Mouse (Mus musculus) heart, postnatal 36 days (tissue): ENCODE data around the gene Wdr89. TPM values are rescaled to one million over a fixed set of nuclear protein-coding genes. Genes with fewer than 3 reads are reported as not detected.

ENCODE experiments used
- DNase-seq, 2 experiments: peaks; one replicate each; pipeline ENCODE4 v3.0.0; 2021 to 2022
- intact Hi-C: fragments of 180-260 bp; cut with DNase I; formaldehyde crosslinking; loops from one replicate; pipeline ENCODE4 v1.15.1; 2025
- total RNA-seq, 2 experiments: library from RNA; stranded (reverse); gene quantifications; 2 replicates each; pipeline ENCODE4 v1.2.3; 2021

Gene Wdr89
- total RNA-seq, 2 experiments from 2014 or later: 2.4 to 2.9 TPM

DNA sequence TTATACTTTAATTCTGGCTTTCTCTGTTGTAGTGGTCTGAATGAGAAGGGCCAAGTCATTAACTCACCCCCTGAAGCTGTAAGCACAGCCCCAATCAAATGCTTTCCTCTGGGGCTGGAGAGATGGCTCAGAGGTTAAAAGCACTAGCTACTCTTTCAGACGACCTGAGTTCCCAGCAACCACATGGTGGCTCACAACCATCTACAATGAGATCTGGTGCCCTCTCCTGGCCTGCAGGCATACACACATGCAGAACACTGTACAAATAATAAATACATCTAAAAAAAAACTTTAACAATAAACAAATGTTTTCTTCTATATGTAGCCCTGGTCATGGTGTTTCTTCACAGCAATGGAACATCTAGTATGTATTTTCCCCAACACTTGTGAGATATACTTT lies 39.7 kb downstream of the Wdr89 start:
- no peak for DNase-seq
- intact Hi-C loops: no loop called here

DNA sequence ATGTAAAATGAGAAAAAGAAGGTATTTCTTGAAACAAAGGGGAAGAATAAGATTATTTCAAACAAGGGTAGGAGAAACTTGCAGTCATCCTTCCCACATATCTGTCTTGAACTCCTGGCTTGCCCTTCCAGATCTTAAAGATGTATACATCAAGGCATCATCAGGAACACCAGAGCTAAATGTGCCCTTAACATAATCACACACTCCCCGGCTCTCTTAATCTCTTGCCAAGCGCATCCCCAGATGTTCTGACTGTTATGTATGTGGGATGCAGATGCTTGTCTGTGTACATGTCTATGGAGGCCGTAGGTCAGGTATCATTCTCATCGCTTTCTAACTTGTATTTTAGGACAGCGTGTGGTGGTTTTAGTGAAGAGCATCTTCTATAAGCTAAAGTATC lies 46.0 kb downstream of the Wdr89 start:
- no peak for DNase-seq
- intact Hi-C loops: no loop called here

GRCm38 (mm10) chr12:75622835-75623234 lies 46.5 kb downstream of the Wdr89 start:
- intact Hi-C loops: no loop called here
- DNase-seq: no peak

DNA sequence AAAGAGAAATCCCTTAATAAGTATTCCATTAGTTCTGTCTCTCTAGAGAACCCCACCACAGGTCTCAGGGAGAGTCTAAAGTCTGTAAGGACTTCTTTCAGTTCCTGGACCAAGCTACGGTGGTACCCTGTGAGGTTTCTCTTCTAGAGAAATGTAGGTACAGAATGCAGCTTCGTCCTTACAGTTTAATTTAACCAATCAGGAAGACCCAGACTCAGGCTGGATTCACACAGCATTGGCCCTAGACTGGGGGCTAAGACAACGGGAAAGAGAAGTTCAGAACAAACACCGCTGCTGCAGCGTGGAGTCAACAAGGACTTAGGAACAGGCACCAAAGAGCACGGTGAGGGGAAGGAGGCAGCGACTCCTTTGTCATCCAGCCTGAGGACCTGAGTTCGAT lies 52.5 kb downstream of the Wdr89 start:
- DNase-seq: no peak
- intact Hi-C loops: no loop called here

GRCm38 (mm10) chr12:75616158-75616791 lies 53.1 kb downstream of the Wdr89 start:
- peak; percentile 15 to 38 for DNase-seq
- intact Hi-C loops: no loop called here

- intact Hi-C loops: no loop called here
Observed at GRCm38 (mm10) chr12:75615556-75615955, 53.8 kb downstream of the Wdr89 start.

GRCm38 (mm10) chr12:75612711-75613110 lies 56.6 kb downstream of the Wdr89 start:
- no peak for DNase-seq
- intact Hi-C loops: no loop called here

More at GRCm38 (mm10) chr12:75615556-75615955, 53.8 kb downstream of the Wdr89 start:
- DNase-seq: no peak

GRCm38 (mm10) chr12:75599490-75599889 lies 69.8 kb downstream of the Wdr89 start:
- no peak for DNase-seq
- intact Hi-C loops: loop anchor here (5.0 to 10.0 kb wide), 2 partner anchors 68 to 75 kb away; partner anchors contain the start of gene Wdr89

GRCm38 (mm10) chr12:75598988-75599387 lies 70.3 kb downstream of the Wdr89 start:
- intact Hi-C loops: loop anchor here (5.0 to 10.0 kb wide), 2 partner anchors 68 to 74 kb away; partner anchors contain the start of gene Wdr89
- DNase-seq: no peak

DNA sequence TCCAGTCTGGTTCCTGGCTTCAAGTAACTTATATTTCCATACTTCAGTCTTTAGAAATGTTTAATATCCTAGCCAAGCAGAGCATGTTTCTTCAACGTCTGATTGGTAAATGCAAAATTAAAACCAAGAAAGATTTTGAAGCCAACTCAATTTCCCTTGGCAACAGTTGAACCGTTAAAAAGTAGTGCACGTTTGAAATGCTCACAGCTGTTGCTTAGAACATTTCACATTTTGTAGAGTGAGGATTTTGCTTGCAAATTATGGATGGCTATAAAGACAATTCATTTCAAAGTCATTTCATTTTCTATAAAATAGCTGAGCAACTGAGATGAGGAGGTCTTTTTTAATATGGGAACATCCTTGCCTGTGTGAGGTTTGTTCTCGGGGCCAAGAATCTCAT lies 71.6 kb downstream of the Wdr89 start:
- DNase-seq: no peak
- intact Hi-C loops: loop anchor here (2.0 to 10.0 kb wide), 3 partner anchors 70 to 137 kb away; partner anchors contain the start of genes Sgpp1 and Wdr89

- intact Hi-C loops: loop anchor here (2.0 to 10.0 kb wide), 3 partner anchors 71 to 138 kb away; partner anchors contain the start of genes Sgpp1 and Wdr89
- DNase-seq: peak; percentile 97
Observed at GRCm38 (mm10) chr12:75596154-75597002, 73.0 kb downstream of the Wdr89 start, which contains the start of gene Ppp2r5e. Gene Ppp2r5e (minus strand): TSS chr12:75596245.

GRCm38 (mm10) chr12:75595291-75596153 lies 73.8 kb downstream of the Wdr89 start:
- DNase-seq: no peak
- intact Hi-C loops: loop anchor here (2.0 to 10.0 kb wide), 4 partner anchors 71 to 139 kb away; partner anchors contain the start of genes Sgpp1 and Wdr89

- intact Hi-C loops: loop anchor here (2.0 to 10.0 kb wide), 2 partner anchors 70 to 130 kb away; no protein-coding TSS in a partner anchor
- DNase-seq: no peak
Observed at GRCm38 (mm10) chr12:75594404-75594803, 74.9 kb downstream of the Wdr89 start.

- intact Hi-C loops: loop anchor here (2.0 to 10.0 kb wide), 2 partner anchors 69 to 129 kb away; no protein-coding TSS in a partner anchor
- no peak for DNase-seq
Observed at GRCm38 (mm10) chr12:75593817-75594216, 75.5 kb downstream of the Wdr89 start.

GRCm38 (mm10) chr12:75587501-75587900 lies 81.8 kb downstream of the Wdr89 start:
- DNase-seq: no peak
- intact Hi-C loops: no loop called here

DNA sequence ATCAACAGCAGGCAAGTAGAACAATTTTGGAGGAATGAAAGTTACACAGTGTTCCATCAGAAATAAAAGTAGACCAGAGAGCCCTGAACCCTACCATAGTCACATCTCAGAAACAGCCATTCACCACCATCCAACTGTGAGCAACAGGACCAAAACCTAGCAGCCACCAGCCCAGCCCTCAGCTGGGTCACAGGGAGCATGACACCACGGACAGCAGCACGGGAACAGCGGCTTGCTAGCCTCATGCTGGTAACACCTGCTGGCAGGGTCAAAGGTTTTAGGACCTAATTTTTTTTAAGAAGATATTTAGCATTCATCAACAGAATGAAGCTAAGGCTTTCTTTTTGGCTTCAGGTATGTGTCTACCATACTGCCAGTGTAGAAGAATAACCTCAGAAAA lies 85.6 kb downstream of the Wdr89 start:
- intact Hi-C loops: no loop called here
- no peak for DNase-seq
